Mouse (Mus musculus): ENCODE measurements around the gene Zfp592. TPM values are rescaled to one million over a fixed set of nuclear protein-coding genes. Genes with fewer than 3 reads are reported as not detected.
A peak's percentile ranks its signal among the peaks of the same experiment; 100 is the strongest.

Zfp592 gene
- polyA plus RNA-seq, 1 experiment from 2014 or later: 12.4 TPM

DNA sequence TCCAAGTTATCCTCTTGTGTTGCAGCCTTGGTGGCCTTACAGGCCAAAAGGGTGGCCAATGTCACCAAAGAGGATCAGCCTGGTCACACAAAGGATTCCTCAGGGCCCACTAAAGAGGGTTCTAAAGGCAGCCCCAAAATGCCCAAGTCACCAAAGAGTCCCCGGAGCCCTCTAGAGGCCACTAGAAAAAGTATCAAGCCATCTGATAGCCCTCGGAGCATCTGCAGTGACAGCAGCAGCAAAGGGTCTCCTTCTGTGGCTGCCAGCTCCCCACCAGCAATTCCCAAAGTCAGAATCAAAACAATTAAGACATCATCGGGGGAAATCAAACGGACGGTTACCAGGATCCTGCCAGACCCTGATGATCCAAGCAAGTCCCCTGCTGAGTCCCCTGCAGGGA, 30.6 kb downstream of the Zfp592 start:
- H3K9ac ChIP-seq: no peak overlapping the region
- peaks cover 55% of the 10 kb centered on the region for H3K36me3 ChIP-seq
- H3K9me3 ChIP-seq (replicated peaks): no peaks in the 10 kb centered on the region
- no peaks in the 10 kb centered on the region for H3K27me3 ChIP-seq
- H3K4me1 ChIP-seq: no peaks in the 10 kb centered on the region
- no peak overlapping the region for H3K4me3 ChIP-seq (replicated peaks)
- H3K27ac ChIP-seq (replicated peaks): no peak overlapping the region
- WGBS: 73% methylated on average over 5 of the region's 5 CpGs
- no peak for ATAC-seq (ENCODE audit: insufficient number of reproducible peaks, low FRiP score, low TSS enrichment, low read depth)
- H3K4me2 ChIP-seq (replicated peaks): no peak overlapping the region

DNA sequence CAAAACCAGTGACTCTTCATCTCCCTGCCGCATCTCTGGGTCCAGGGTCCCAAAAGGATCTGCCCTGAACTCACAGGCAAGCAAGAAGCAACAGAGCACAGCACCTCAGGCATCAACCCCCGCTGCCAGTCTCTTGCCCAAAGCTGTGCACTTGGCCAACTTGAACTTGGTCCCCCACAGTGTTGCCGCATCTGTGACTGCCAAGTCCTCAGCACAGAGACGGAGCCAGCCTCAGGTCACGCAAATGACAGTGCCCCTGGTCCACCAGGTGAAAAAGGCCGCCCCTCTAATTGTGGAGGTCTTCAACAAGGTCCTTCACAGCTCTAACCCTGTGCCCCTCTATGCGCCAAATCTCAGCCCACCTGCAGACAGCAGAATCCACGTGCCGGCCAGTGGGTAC, 31.2 kb downstream of the Zfp592 start:
- Histone ChIP-seq H3K9ac (no peak overlapping the region), H3K4me1 (no peaks in the 10 kb centered on the region), H3K4me3 (replicated peaks) (no peak overlapping the region), H3K27me3 (no peaks in the 10 kb centered on the region), H3K4me2 (replicated peaks) (no peak overlapping the region), H3K36me3 (peaks cover 60% of the 10 kb centered on the region), H3K9me3 (replicated peaks) (no peaks in the 10 kb centered on the region), H3K27ac (replicated peaks) (no peak overlapping the region)
- ATAC-seq (ENCODE audit: insufficient number of reproducible peaks, low FRiP score, low TSS enrichment, low read depth): no peak
- WGBS: 94% methylated on average over 9 of the region's 9 CpGs

GRCm38 (mm10) chr7:81025751-81026150, 32.3 kb downstream of the Zfp592 start:
- H3K4me1 ChIP-seq: no peaks in the 10 kb centered on the region
- ATAC-seq (ENCODE audit: insufficient number of reproducible peaks, low FRiP score, low TSS enrichment, low read depth): no peak
- no peak overlapping the region for H3K9ac ChIP-seq
- no peaks in the 10 kb centered on the region for H3K9me3 ChIP-seq (replicated peaks)
- no peaks in the 10 kb centered on the region for H3K27me3 ChIP-seq
- WGBS: 92% methylated on average over 2 of the region's 2 CpGs
- H3K27ac ChIP-seq (replicated peaks): no peak overlapping the region
- H3K36me3 ChIP-seq: peaks cover 71% of the 10 kb centered on the region
- H3K4me2 ChIP-seq (replicated peaks): no peak overlapping the region
- no peak overlapping the region for H3K4me3 ChIP-seq (replicated peaks)

DNA sequence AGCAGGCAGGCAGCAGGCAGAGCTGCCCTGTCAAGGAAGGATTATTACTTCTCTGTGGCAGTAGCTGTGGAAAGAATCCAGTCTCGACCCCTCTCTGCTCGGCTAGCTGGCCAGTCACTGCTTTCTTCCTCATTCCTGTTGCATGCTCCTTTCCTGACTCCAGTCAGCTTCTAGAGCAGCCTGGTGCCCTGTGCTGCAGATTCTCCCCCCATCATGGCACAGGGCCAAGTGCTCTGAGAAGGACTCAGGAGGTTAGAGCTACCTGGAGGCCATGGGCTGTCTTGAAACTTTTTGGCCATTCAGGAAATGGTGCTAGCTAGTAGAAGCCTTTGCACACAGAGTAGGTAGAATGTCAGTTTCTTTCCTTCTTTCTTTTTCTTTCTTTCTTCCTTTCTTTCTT, 46.2 kb downstream of the Zfp592 start:
- WGBS: 88% methylated on average over 2 of the region's 2 CpGs
- no peak overlapping the region for H3K4me2 ChIP-seq (replicated peaks)
- no peaks in the 10 kb centered on the region for H3K9me3 ChIP-seq (replicated peaks)
- no peak overlapping the region for H3K27ac ChIP-seq (replicated peaks)
- H3K27me3 ChIP-seq: no peaks in the 10 kb centered on the region
- H3K36me3 ChIP-seq: peaks cover 78% of the 10 kb centered on the region
- no peak overlapping the region for H3K4me3 ChIP-seq (replicated peaks)
- H3K9ac ChIP-seq: no peak overlapping the region
- no peaks in the 10 kb centered on the region for H3K4me1 ChIP-seq
- no peak for ATAC-seq (ENCODE audit: insufficient number of reproducible peaks, low FRiP score, low TSS enrichment, low read depth)

- WGBS: 82% methylated on average over 5 of the region's 5 CpGs
- H3K9ac ChIP-seq: no peak overlapping the region
- H3K4me3 ChIP-seq (replicated peaks): no peak overlapping the region
- H3K9me3 ChIP-seq (replicated peaks): no peaks in the 10 kb centered on the region
- no peak overlapping the region for H3K4me2 ChIP-seq (replicated peaks)
- H3K27ac ChIP-seq (replicated peaks): no peak overlapping the region
- no peaks in the 10 kb centered on the region for H3K27me3 ChIP-seq
- no peaks in the 10 kb centered on the region for H3K4me1 ChIP-seq
- H3K36me3 ChIP-seq: peaks cover 62% of the 10 kb centered on the region
- ATAC-seq (ENCODE audit: insufficient number of reproducible peaks, low FRiP score, low TSS enrichment, low read depth): no peak
These were observed 49.6 kb downstream of the Zfp592 start for GRCm38 (mm10) chr7:81043023-81043620.

GRCm38 (mm10) chr7:81047847-81048246, 54.4 kb downstream of the Zfp592 start:
- Histone ChIP-seq H3K4me3 (replicated peaks) (no peak overlapping the region), H3K4me1 (no peaks in the 10 kb centered on the region), H3K27me3 (no peaks in the 10 kb centered on the region), H3K9ac (no peak overlapping the region), H3K36me3 (peaks cover 15% of the 10 kb centered on the region), H3K27ac (replicated peaks) (no peak overlapping the region), H3K4me2 (replicated peaks) (no peak overlapping the region), H3K9me3 (replicated peaks) (no peaks in the 10 kb centered on the region)
- no peak for ATAC-seq (ENCODE audit: insufficient number of reproducible peaks, low FRiP score, low TSS enrichment, low read depth)
- WGBS: 81% methylated on average over 3 of the region's 3 CpGs

GRCm38 (mm10) chr7:81048513-81048912, 55.0 kb downstream of the Zfp592 start:
- 75% methylated on average over 2 of the region's 2 CpGs for WGBS
- H3K4me2 ChIP-seq (replicated peaks): no peak overlapping the region
- H3K36me3 ChIP-seq: peaks cover 9% of the 10 kb centered on the region
- H3K9me3 ChIP-seq (replicated peaks): no peaks in the 10 kb centered on the region
- ATAC-seq (ENCODE audit: insufficient number of reproducible peaks, low FRiP score, low TSS enrichment, low read depth): no peak
- H3K27me3 ChIP-seq: no peaks in the 10 kb centered on the region
- H3K27ac ChIP-seq (replicated peaks): no peak overlapping the region
- H3K4me1 ChIP-seq: no peaks in the 10 kb centered on the region
- H3K4me3 ChIP-seq (replicated peaks): no peak overlapping the region
- no peak overlapping the region for H3K9ac ChIP-seq

GRCm38 (mm10) chr7:81049966-81050365, 56.5 kb downstream of the Zfp592 start:
- H3K27ac ChIP-seq (replicated peaks): no peak overlapping the region
- WGBS: 85% methylated on average over 5 of the region's 5 CpGs
- ATAC-seq (ENCODE audit: insufficient number of reproducible peaks, low FRiP score, low TSS enrichment, low read depth): no peak
- no peaks in the 10 kb centered on the region for H3K4me1 ChIP-seq
- no peak overlapping the region for H3K9ac ChIP-seq
- H3K9me3 ChIP-seq (replicated peaks): no peaks in the 10 kb centered on the region
- no peak overlapping the region for H3K4me2 ChIP-seq (replicated peaks)
- H3K4me3 ChIP-seq (replicated peaks): no peak overlapping the region
- H3K36me3 ChIP-seq: no peaks in the 10 kb centered on the region
- H3K27me3 ChIP-seq: no peaks in the 10 kb centered on the region

DNA sequence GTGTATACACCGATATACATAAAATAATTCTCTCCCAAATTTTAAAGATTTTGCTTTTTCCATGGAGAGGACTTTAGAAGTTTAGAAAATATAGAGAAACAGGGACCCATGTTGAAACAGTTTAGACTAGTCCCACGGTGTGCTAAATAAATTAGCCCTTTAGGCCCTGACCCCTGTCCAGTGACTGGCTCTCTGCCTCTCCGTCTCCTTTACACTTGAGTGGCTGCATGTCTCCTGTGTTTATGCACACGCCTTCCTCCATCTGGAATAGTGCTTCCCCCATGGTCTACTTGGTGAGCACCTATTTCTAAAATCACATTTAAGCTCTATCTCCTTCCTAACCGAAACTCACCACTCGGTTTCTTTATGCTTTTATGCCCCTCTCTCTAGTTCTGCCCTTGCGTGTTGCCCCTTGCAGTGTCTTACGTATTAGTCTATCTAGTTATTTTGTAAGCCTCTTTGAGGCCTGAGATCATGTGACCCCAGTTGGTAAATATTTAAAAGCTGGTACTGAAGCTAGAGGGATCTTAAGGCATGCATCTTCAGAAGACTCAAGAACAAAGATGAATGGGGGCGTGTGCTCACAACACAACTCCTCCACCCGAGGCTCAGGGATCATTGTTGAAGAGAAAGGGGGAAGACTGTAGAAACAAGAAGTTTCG, 62.4 kb downstream of the Zfp592 start:
- Histone ChIP-seq H3K36me3 (no peaks in the 10 kb centered on the region), H3K27me3 (no peaks in the 10 kb centered on the region), H3K4me2 (replicated peaks) (no peak overlapping the region), H3K9ac (no peak overlapping the region), H3K9me3 (replicated peaks) (no peaks in the 10 kb centered on the region), H3K4me3 (replicated peaks) (no peak overlapping the region), H3K27ac (replicated peaks) (no peak overlapping the region), H3K4me1 (no peaks in the 10 kb centered on the region)
- no peak for ATAC-seq (ENCODE audit: insufficient number of reproducible peaks, low FRiP score, low TSS enrichment, low read depth)
- 77% methylated on average over 11 of the region's 11 CpGs for WGBS

GRCm38 (mm10) chr7:81057471-81057870, 64.0 kb downstream of the Zfp592 start, which contains the start of gene Alpk3:
Gene Alpk3 (plus strand): TSS chr7:81057600.
- Histone ChIP-seq H3K9me3 (replicated peaks) (no peaks in the 10 kb centered on the region), H3K4me3 (replicated peaks) (0 out of 2 replicates have a peak within 1 kb of the TSS, but pooled peaks have one; percentile 1), H3K36me3 (no peaks in the 10 kb centered on the region), H3K27ac (replicated peaks) (no peak within 1 kb of the TSS), H3K9ac (no peak within 1 kb of the TSS), H3K4me2 (replicated peaks) (no peak within 1 kb of the TSS), H3K27me3 (no peaks in the 10 kb centered on the region), H3K4me1 (no peaks in the 10 kb centered on the region)
- ATAC-seq (ENCODE audit: insufficient number of reproducible peaks, low FRiP score, low TSS enrichment, low read depth): 0 out of 2 replicates have a peak, but pooled peaks have one; percentile 39
- WGBS: 22% methylated on average over 27 of the region's 27 CpGs

GRCm38 (mm10) chr7:81057901-81058711, 64.6 kb downstream of the Zfp592 start:
- no peak overlapping the region for H3K4me2 ChIP-seq (replicated peaks)

More at GRCm38 (mm10) chr7:81057901-81058711, 64.6 kb downstream of the Zfp592 start:
- no peaks in the 10 kb centered on the region for H3K36me3 ChIP-seq
- no peak overlapping the region for H3K27ac ChIP-seq (replicated peaks)
- H3K4me3 ChIP-seq (replicated peaks): 0 out of 2 replicates have a peak overlapping the region, but pooled peaks have one; percentile 1
- H3K27me3 ChIP-seq: no peaks in the 10 kb centered on the region
- H3K9me3 ChIP-seq (replicated peaks): no peaks in the 10 kb centered on the region
- H3K4me1 ChIP-seq: no peaks in the 10 kb centered on the region
- no peak overlapping the region for H3K9ac ChIP-seq
- 64% methylated on average over 6 of the region's 6 CpGs for WGBS
- no peak for ATAC-seq (ENCODE audit: insufficient number of reproducible peaks, low FRiP score, low TSS enrichment, low read depth)
